Mouse (Mus musculus): ENCODE data around the gene Setd5.

Gene Setd5

GRCm38 (mm10) chr6:113076686-113077516, at the start of gene Setd5:
TSS of gene Setd5 (plus strand) at chr6:113077365.
- peak; percentile 99 for DNase-seq

- no peak for DNase-seq
Measured at GRCm38 (mm10) chr6:113027446-113027845, 49.7 kb upstream of the Setd5 start.

GRCm38 (mm10) chr6:113029006-113029405, 48.2 kb upstream of the Setd5 start:
- DNase-seq: no peak

GRCm38 (mm10) chr6:113030553-113030952, 46.6 kb upstream of the Setd5 start:
- no peak for DNase-seq

- DNase-seq: no peak
Measured at GRCm38 (mm10) chr6:113030970-113031660, 46.0 kb upstream of the Setd5 start.

GRCm38 (mm10) chr6:113032121-113032520, 45.0 kb upstream of the Setd5 start:
- no peak for DNase-seq

GRCm38 (mm10) chr6:113033185-113033584, 44.0 kb upstream of the Setd5 start:
- no peak for DNase-seq

- DNase-seq: no peak
Measured at GRCm38 (mm10) chr6:113034466-113034865, 42.7 kb upstream of the Setd5 start.

- DNase-seq: no peak
Measured at GRCm38 (mm10) chr6:113036463-113037175, 40.5 kb upstream of the Setd5 start.

- DNase-seq: peak; percentile 73 to 77
Measured at GRCm38 (mm10) chr6:113037946-113038734, 39.0 kb upstream of the Setd5 start.

GRCm38 (mm10) chr6:113038735-113039058, 38.5 kb upstream of the Setd5 start:
- DNase-seq: no peak

- DNase-seq: no peak
Measured at GRCm38 (mm10) chr6:113040319-113040718, 36.8 kb upstream of the Setd5 start.

GRCm38 (mm10) chr6:113041215-113041990, 35.8 kb upstream of the Setd5 start:
- no peak for DNase-seq

GRCm38 (mm10) chr6:113045575-113045974, 31.6 kb upstream of the Setd5 start:
- DNase-seq: no peak

- peak; percentile 99 for DNase-seq
Measured at GRCm38 (mm10) chr6:113046041-113046975, 30.9 kb upstream of the Setd5 start, which contains the start of gene Thumpd3. TSS of gene Thumpd3 (plus strand) at chr6:113046225.

- DNase-seq: no peak
Measured at GRCm38 (mm10) chr6:113047016-113047746, 30.0 kb upstream of the Setd5 start.

- DNase-seq: no peak
Measured at GRCm38 (mm10) chr6:113048371-113048770, 28.8 kb upstream of the Setd5 start.

GRCm38 (mm10) chr6:113049159-113049558, 28.0 kb upstream of the Setd5 start:
- DNase-seq: no peak

GRCm38 (mm10) chr6:113052972-113053371, 24.2 kb upstream of the Setd5 start:
- DNase-seq: no peak

- no peak for DNase-seq
Measured at GRCm38 (mm10) chr6:113054552-113055107, 22.5 kb upstream of the Setd5 start.

Measured in cerebellum, postnatal 14 days (tissue).